Mouse (Mus musculus) intestine, embryonic 14.5 days (tissue): ENCODE measurements around the gene Eif5a. TPM values are rescaled to one million over a fixed set of nuclear protein-coding genes. Genes with fewer than 3 reads are reported as not detected.

Source experiments
- ATAC-seq: fragments of 200-750 bp; cut with Nextera tagmentation; replicated peaks from 2 replicates; pipeline ENCODE4 v1.8.0; 2017; ENCODE audit warnings: low read depth, moderate number of reproducible peaks, moderate TSS enrichment, moderate library complexity; ENCODE audit not compliant: low FRiP score, low TSS enrichment
- DNase-seq: peaks from one replicate; pipeline ENCODE4 v3.0.0-alpha.2; 2018; ENCODE audit warnings: low spot score
- H3K27ac ChIP-seq: fragments of 300-500 bp; sonication (generic); 2 replicates; pipeline ENCODE4 v1.5.1; 2014; ENCODE audit warnings: low read depth, mild to moderate bottlenecking, control low read depth
- H3K27me3 ChIP-seq: fragments of 300-500 bp; sonication (generic); replicated peaks from 2 replicates; pipeline ENCODE4 v1.6.1; 2014; ENCODE audit warnings: low read length, control low read depth; ENCODE audit not compliant: control insufficient read depth, insufficient read depth
- H3K36me3 ChIP-seq: fragments of 300-500 bp; sonication (generic); 2 replicates; pipeline ENCODE4 v1.6.1; 2014; ENCODE audit warnings: low read length, control low read depth; ENCODE audit not compliant: control insufficient read depth, insufficient read depth
- H3K4me1 ChIP-seq: fragments of 300-500 bp; sonication (generic); replicated peaks from 2 replicates; pipeline ENCODE4 v1.6.1; 2014; ENCODE audit warnings: low read length, control low read depth, mixed read lengths; ENCODE audit not compliant: control insufficient read depth, insufficient read depth
- H3K4me2 ChIP-seq: fragments of 300-500 bp; sonication (generic); 2 replicates; pipeline ENCODE4 v1.6.1; 2014; ENCODE audit warnings: low read length
- H3K4me3 ChIP-seq: fragments of 300-500 bp; sonication (generic); 2 replicates; pipeline ENCODE4 v1.5.1; 2014; ENCODE audit warnings: low read depth, low read length, control low read depth, mixed read lengths
- H3K9ac ChIP-seq: fragments of 300-500 bp; sonication (generic); 2 replicates; pipeline ENCODE4 v1.6.1; 2014; ENCODE audit warnings: mild to moderate bottlenecking, low read length
- H3K9me3 ChIP-seq: fragments of 300-500 bp; sonication (generic); 2 replicates; pipeline ENCODE4 v1.6.1; 2016; ENCODE audit warnings: low read length, control low read depth; ENCODE audit not compliant: control insufficient read depth
- WGBS: fragments of 180-500 bp; shearing (Covaris S2); extraction: QIAGEN DNeasy Blood & Tissue Kit; methylation state at CpG from one replicate; pipeline ENCODE4 v1.1.7; 2014; 5-methylcytosine and 5-hydroxymethylcytosine counted together
- polyA plus RNA-seq: library from polyadenylated mRNA; unstranded; fragments of >200 nt; fragmentation: Nextera tagmentation; extraction: Ambion mirVana; gene quantifications from 2 replicates; pipeline ENCODE4 v1.2.1, GENCODE M21; 2014

Eif5a gene
- polyA plus RNA-seq, 1 experiment from 2014 or later: 1,877 TPM

- Histone ChIP-seq H3K9me3 (no peaks in the 10 kb centered on the region), H3K27ac (peak within 1 kb of the TSS; percentile 88), H3K27me3 (no peaks in the 10 kb centered on the region), H3K4me2 (peak within 1 kb of the TSS; percentile 69), H3K4me3 (peak within 1 kb of the TSS; percentile 52), H3K4me1 (peaks cover 25% of the 10 kb centered on the region), H3K36me3 (no peaks in the 10 kb centered on the region), H3K9ac (peak within 1 kb of the TSS; percentile 55)
- DNase-seq: peak; percentile 88
- peak; percentile 87 for ATAC-seq
- under 1% methylated on average over 46 of the region's 46 CpGs for WGBS
These were observed 40.7 kb downstream of the Eif5a start, which contains the start of gene Kctd11 for GRCm38 (mm10) chr11:69880853-69881603. TSS of gene Kctd11 (minus strand) at chr11:69881406.

- Histone ChIP-seq H3K27ac (peak overlapping the region; percentile 88), H3K9me3 (no peaks in the 10 kb centered on the region), H3K4me1 (peaks cover 28% of the 10 kb centered on the region), H3K4me3 (peak overlapping the region; percentile 52), H3K36me3 (no peaks in the 10 kb centered on the region), H3K4me2 (peak overlapping the region; percentile 69), H3K27me3 (no peaks in the 10 kb centered on the region), H3K9ac (peak overlapping the region; percentile 55)
- 1% methylated on average over 18 of the region's 18 CpGs for WGBS
- ATAC-seq (peak; percentile 65), DNase-seq (peak; percentile 86)
These were observed 41.3 kb downstream of the Eif5a start for GRCm38 (mm10) chr11:69880506-69880852.

DNA sequence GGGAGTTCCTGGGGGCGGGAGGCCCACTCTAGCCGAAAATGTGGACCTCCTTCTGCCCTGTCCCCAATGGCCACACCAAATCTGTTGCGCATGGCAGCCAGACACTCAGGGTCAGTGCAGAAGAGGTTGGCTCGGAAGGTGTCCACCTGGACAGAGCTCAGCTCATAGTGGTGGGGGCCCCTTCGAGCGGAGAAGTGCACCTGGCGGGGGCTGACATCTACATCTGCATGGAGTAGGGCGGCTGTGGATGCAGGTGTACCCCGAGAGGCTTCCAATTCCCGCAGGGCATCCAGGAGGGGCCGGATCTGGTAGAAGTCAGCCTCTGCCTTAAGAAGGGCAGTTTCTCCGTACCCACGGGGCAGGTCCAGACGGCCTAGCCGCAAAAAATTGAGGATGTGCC lies 42.0 kb downstream of the Eif5a start:
- no peak overlapping the region for H3K27ac ChIP-seq
- no peaks in the 10 kb centered on the region for H3K36me3 ChIP-seq
- H3K4me2 ChIP-seq: peak overlapping the region; percentile 69
- 47% methylated on average over 15 of the region's 15 CpGs for WGBS
- no peak for DNase-seq
- H3K4me1 ChIP-seq: peaks cover 28% of the 10 kb centered on the region
- peak overlapping the region; percentile 52 for H3K4me3 ChIP-seq
- H3K27me3 ChIP-seq: no peaks in the 10 kb centered on the region
- H3K9me3 ChIP-seq: no peaks in the 10 kb centered on the region
- peak overlapping the region; percentile 55 for H3K9ac ChIP-seq
- ATAC-seq: no peak

DNA sequence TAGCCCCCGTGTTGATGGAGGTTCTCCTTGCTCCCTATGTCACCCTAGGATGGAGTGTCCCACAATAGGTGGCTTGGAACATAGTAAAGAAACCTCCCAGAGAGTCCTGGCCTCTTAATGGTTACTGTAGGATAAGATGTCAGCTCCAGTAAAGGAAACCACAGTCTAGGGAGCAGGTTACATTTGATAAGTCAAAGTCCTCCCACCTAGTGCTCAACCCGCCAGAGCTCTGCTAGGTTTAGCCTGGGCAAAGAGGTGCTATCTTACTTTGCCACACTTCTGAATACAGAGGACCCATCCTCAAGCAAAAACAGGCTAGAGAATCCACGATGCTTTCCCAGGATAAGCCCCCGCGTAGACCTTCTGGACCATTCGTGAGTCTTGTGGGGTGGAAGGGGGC lies 42.8 kb downstream of the Eif5a start:
- Histone ChIP-seq H3K4me3 (no peak overlapping the region), H3K27ac (no peak overlapping the region), H3K27me3 (no peaks in the 10 kb centered on the region), H3K9ac (no peak overlapping the region), H3K36me3 (no peaks in the 10 kb centered on the region), H3K9me3 (no peaks in the 10 kb centered on the region), H3K4me2 (peak overlapping the region; percentile 69), H3K4me1 (peaks cover 28% of the 10 kb centered on the region)
- DNase-seq: no peak
- no peak for ATAC-seq
- WGBS: 85% methylated on average over 6 of the region's 6 CpGs

DNA sequence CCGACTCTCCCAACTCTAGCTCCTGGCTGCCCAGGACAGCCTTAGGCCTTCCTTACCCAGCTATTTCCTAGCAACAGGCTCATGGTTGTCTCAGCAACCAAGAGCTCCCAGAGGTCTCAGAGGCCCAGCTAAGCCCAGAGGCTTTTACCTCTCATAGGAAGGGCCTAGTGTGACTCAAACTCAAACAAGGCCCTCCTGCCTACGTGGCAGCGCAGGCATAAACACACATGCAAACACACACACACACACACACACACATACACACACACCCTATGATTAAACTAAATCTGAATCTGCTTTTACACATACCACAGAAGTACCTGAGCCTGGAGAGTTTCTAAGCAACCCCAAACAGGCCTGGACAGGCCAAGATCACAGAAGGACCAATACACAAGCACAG lies 43.4 kb downstream of the Eif5a start:
- no peak for ATAC-seq
- no peak overlapping the region for H3K4me3 ChIP-seq
- WGBS: 84% methylated on average over 3 of the region's 3 CpGs

GRCm38 (mm10) chr11:69877878-69878277 lies 43.9 kb downstream of the Eif5a start, which contains the start of gene Tmem95:
TSS of gene Tmem95 (minus strand) at chr11:69878018.
- Histone ChIP-seq H3K36me3 (no peaks in the 10 kb centered on the region), H3K4me1 (peaks cover 28% of the 10 kb centered on the region), H3K9ac (no peak within 1 kb of the TSS), H3K9me3 (no peaks in the 10 kb centered on the region), H3K4me3 (no peak within 1 kb of the TSS), H3K4me2 (peak within 1 kb of the TSS; percentile 16; the same call in 1 of the 2 replicates), H3K27me3 (no peaks in the 10 kb centered on the region), H3K27ac (peak within 1 kb of the TSS; percentile 22; the same call in 1 of the 2 replicates)
- 89% methylated on average over 11 of the region's 11 CpGs for WGBS
- ATAC-seq: no peak
- no peak for DNase-seq

More for the DNA sequence above, 43.4 kb downstream of the Eif5a start:
- Histone ChIP-seq H3K36me3 (no peaks in the 10 kb centered on the region), H3K9me3 (no peaks in the 10 kb centered on the region), H3K9ac (no peak overlapping the region), H3K4me1 (peaks cover 28% of the 10 kb centered on the region), H3K27me3 (no peaks in the 10 kb centered on the region), H3K4me2 (no peak overlapping the region), H3K27ac (no peak overlapping the region)
- no peak for DNase-seq

- H3K9ac ChIP-seq: no peak overlapping the region
- DNase-seq (peak; percentile 93), ATAC-seq (0 out of 2 replicates have a peak, but pooled peaks have one; percentile 6)
- H3K9me3 ChIP-seq: no peaks in the 10 kb centered on the region
- H3K27ac ChIP-seq: peak overlapping the region; percentile 22; the same call in 1 of the 2 replicates
- H3K4me3 ChIP-seq: no peak overlapping the region
- no peaks in the 10 kb centered on the region for H3K27me3 ChIP-seq
- 5% methylated on average over 12 of the region's 12 CpGs for WGBS
- peaks cover 28% of the 10 kb centered on the region for H3K4me1 ChIP-seq
- peak overlapping the region; percentile 16; the same call in 1 of the 2 replicates for H3K4me2 ChIP-seq
- no peaks in the 10 kb centered on the region for H3K36me3 ChIP-seq
These were observed 44.9 kb downstream of the Eif5a start for GRCm38 (mm10) chr11:69876867-69877266.

DNA sequence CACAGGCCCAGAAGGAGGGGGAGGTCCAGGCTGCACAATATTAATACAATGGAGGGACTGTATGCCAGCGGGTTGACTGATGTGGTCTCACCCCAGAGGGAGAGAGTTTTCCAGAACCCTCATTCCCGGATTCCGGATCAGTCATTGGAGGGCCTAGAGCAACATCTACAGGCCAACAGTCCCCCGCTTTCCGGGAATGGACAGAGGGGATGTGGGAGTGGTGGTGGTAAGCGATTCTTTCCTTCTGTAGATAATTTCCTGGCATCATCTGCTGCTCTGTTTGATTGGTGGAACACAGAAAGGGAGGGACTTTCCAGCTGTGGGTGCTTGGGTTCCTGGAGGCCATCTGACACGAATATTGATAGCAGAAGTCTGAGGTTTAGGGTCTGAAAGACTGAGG lies 45.6 kb downstream of the Eif5a start:
- Histone ChIP-seq H3K4me2 (no peak overlapping the region), H3K9ac (no peak overlapping the region), H3K27me3 (no peaks in the 10 kb centered on the region), H3K4me3 (no peak overlapping the region), H3K27ac (0 out of 2 replicates have a peak overlapping the region, but pooled peaks have one; percentile 8), H3K9me3 (no peaks in the 10 kb centered on the region), H3K36me3 (no peaks in the 10 kb centered on the region), H3K4me1 (peaks cover 21% of the 10 kb centered on the region)
- WGBS: 48% methylated on average over 7 of the region's 7 CpGs
- no peak for ATAC-seq
- no peak for DNase-seq
